Mouse (Mus musculus) cortical plate, adult 2 months (tissue): ENCODE data around the gene Med25.
A peak's percentile ranks its signal among the peaks of the same experiment; 100 is the strongest.

Experiments
- CTCF ChIP-seq: fragments of 200-500 bp; IDR thresholded peaks from 2 replicates; pipeline ENCODE4 v1.5.1; 2011; ENCODE audit warnings: mild to moderate bottlenecking, control low read depth, low read length; ENCODE audit not compliant: insufficient read depth; ENCODE audit errors: extremely low read depth
- POLR2A ChIP-seq: fragments of 200-500 bp; IDR thresholded peaks from 2 replicates; pipeline ENCODE4 v1.6.1; 2011; ENCODE audit warnings: mild to moderate bottlenecking, low read length, control low read depth; ENCODE audit not compliant: insufficient read depth; ENCODE audit errors: extremely low read depth

- TF ChIP-seq CTCF (no peak), POLR2A (peak; percentile 97)
These were observed 37.0 kb upstream of the Med25 start, which contains the start of gene Ap2a1 for GRCm38 (mm10) chr7:44929204-44930151.
